In the genomic region with DNA sequence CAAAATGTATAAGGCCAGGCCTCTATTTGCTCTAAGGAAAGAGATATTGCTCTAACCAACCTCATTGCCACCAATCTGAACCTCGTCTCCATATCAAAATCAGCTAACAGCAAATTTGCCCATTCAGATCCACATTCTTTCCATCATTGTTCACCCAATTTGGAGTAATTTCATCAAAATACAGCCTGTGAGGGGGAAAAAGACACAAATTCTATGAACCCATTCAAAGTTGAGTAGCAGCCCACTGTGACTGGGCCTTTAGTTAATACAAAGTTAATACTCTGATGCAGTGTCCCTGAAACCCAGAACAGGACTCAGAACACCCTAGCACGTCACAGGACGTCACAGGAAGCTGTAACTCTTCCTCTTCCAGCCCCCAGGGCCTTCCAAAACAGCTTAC, we compare ENCODE assay signal across 11 mouse cellular contexts.
DNase-seq lines count a peak whose midpoint lies in the region; ATAC-seq and TF ChIP-seq lines count a peak whose summit lies in the region.
"Had no signal": no experiment of that assay in that cellular context is flagged by ENCODE, and none has a peak within 500 bp of the region (broad histone marks: within the 10 kb centered on the region; RNA-seq: fewer than 3 reads in every experiment).

No protein-coding gene starts in this region.

- no peak overlapping the region for H3K9ac ChIP-seq in heart, embryonic 12.5 days
- no peak overlapping the region for H3K9ac ChIP-seq in kidney, postnatal 0 days (ENCODE audit: low read depth, low read length)
- no peak overlapping the region for H3K9ac ChIP-seq in forebrain, embryonic 14.5 days (ENCODE audit: low read length)
- H3K9ac ChIP-seq: liver, embryonic 14.5 days had no signal

- DNase-seq in heart, postnatal 36 days: no peak
- no peak for DNase-seq in kidney, postnatal 0 days (ENCODE audit: low spot score)
- DNase-seq in kidney, adult 8-10 months: no peak
- DNase-seq in R1 (ENCODE audit: low read depth, low spot score): peak; percentile 29
- DNase-seq in kidney, postnatal 4 days: peak; percentile 5 to 12
- DNase-seq in forebrain, embryonic 14.5 days (ENCODE audit: low spot score): no peak
- no peak for DNase-seq in thymus, postnatal 14 days
- DNase-seq: cerebellum, adult 9-11 months; right cerebral cortex, postnatal 4 days had no signal

- no peaks in the 10 kb centered on the region for H3K36me3 ChIP-seq in heart, embryonic 12.5 days
- H3K36me3 ChIP-seq in kidney, postnatal 0 days (ENCODE audit: insufficient read depth, low read length): no peaks in the 10 kb centered on the region
- no peaks in the 10 kb centered on the region for H3K36me3 ChIP-seq in forebrain, embryonic 14.5 days (ENCODE audit: control insufficient read depth, insufficient read depth, low read length)

- ATAC-seq in heart, embryonic 12.5 days (ENCODE audit: insufficient number of reproducible peaks, low FRiP score): no peak
- no peak for ATAC-seq in kidney, postnatal 0 days (replicated peaks; ENCODE audit: low FRiP score, low read depth)
- ATAC-seq in forebrain, embryonic 14.5 days: no peak

- H3K4me2 ChIP-seq in heart, embryonic 12.5 days: 0 out of 2 replicates have a peak overlapping the region, but pooled peaks have one; percentile 96
- H3K4me2 ChIP-seq in kidney, postnatal 0 days (ENCODE audit: low read length): no peak overlapping the region
- H3K4me2 ChIP-seq in forebrain, embryonic 14.5 days (ENCODE audit: low read length): no peak overlapping the region

- H3K27me3 ChIP-seq in heart, embryonic 12.5 days (replicated peaks): no peaks in the 10 kb centered on the region
- no peaks in the 10 kb centered on the region for H3K27me3 ChIP-seq in kidney, postnatal 0 days (ENCODE audit: insufficient read depth, low read length)
- peaks cover 10% of the 10 kb centered on the region; the same call in 1 of the 2 replicates for H3K27me3 ChIP-seq in forebrain, embryonic 14.5 days (replicated peaks; ENCODE audit: control insufficient read depth, insufficient read depth, low read length)

- intact Hi-C loops in heart, postnatal 36 days (cut with DNase I): no loop called here

- no peak for TF ChIP-seq CTCF in kidney, postnatal 0 days (IDR thresholded peaks at IDR 0.05; ENCODE audit: low read depth)

- no peak overlapping the region for H3K4me3 ChIP-seq in heart, embryonic 12.5 days
- no peak overlapping the region for H3K4me3 ChIP-seq in kidney, postnatal 0 days (replicated peaks; ENCODE audit: low read depth, low read length)
- H3K4me3 ChIP-seq in forebrain, embryonic 14.5 days (ENCODE audit: low read depth, low read length): no peak overlapping the region

- no peak overlapping the region for H3K27ac ChIP-seq in heart, embryonic 12.5 days (ENCODE audit: poor library complexity, severe bottlenecking)
- peak overlapping the region; percentile 89 for H3K27ac ChIP-seq in kidney, postnatal 0 days
- no peak overlapping the region for H3K27ac ChIP-seq in forebrain, embryonic 14.5 days (ENCODE audit: low read depth, low read length)
- H3K27ac ChIP-seq: liver, embryonic 14.5 days had no signal

- WGBS in heart, embryonic 12.5 days: 54% methylated on average over 3 of the region's 3 CpGs
- 51% methylated on average over 3 of the region's 3 CpGs for WGBS in kidney, postnatal 0 days
- WGBS in forebrain, embryonic 14.5 days: 37% methylated on average over 3 of the region's 3 CpGs

- H3K9me3 ChIP-seq in heart, embryonic 12.5 days (replicated peaks): peaks cover 3% of the 10 kb centered on the region; the same call in 1 of the 2 replicates
- no peaks in the 10 kb centered on the region for H3K9me3 ChIP-seq in kidney, postnatal 0 days (replicated peaks; ENCODE audit: low read length)
- no peaks in the 10 kb centered on the region for H3K9me3 ChIP-seq in forebrain, embryonic 14.5 days (replicated peaks; ENCODE audit: control insufficient read depth, low read length)

- peaks cover 7% of the 10 kb centered on the region for H3K4me1 ChIP-seq in heart, embryonic 12.5 days (replicated peaks)
- no peaks in the 10 kb centered on the region for H3K4me1 ChIP-seq in kidney, postnatal 0 days (replicated peaks; ENCODE audit: insufficient read depth, low read length)
- H3K4me1 ChIP-seq in forebrain, embryonic 14.5 days (ENCODE audit: control insufficient read depth, insufficient read depth, low read length): no peaks in the 10 kb centered on the region

Comparison
In these comparisons a context has a peak if more than half of its experiments do, and no peak if none do; other contexts are left out.
1. DNase-seq: peak in R1 (single experiment) and kidney, postnatal 4 days (2 of 2); none in heart, postnatal 36 days (0 of 2), kidney, postnatal 0 days (single experiment), kidney, adult 8-10 months (0 of 2), forebrain, embryonic 14.5 days (single experiment) and thymus, postnatal 14 days (single experiment).